ENCODE assay signal across 14 mouse cellular contexts in the genomic region with DNA sequence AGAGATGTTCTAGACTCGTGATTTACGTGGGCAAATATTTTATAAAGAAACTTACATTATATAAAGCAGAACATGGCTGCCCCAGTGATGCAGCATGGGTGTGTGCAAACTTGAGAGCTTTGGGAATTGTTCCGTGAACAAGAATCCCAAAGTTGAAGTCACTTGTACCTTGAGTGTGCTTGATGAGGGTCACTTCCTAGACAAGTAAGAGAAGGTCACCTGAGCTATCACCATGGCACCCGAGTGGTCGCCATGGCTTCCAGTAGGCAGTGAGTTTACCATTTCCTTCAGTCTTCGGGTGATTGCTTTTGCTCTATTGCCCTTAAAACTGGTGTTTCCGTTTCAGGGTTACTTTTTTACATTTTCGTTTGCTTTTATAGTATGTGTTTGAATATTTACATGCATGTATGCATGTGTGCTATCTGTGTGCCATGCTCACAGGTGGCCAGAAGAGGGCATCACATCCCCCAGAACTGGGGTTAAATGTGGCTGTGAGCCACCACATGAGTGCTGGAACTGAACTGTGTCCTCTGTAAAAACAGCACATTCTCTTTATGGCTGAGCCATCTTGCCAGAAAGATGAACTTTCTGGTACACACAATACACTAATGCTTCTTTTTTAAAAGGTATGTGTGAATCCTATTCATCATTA. TPM values are rescaled to one million over a fixed set of nuclear protein-coding genes. Genes with fewer than 3 reads are reported as not detected.
DNase-seq lines count a peak whose midpoint lies in the region; ATAC-seq and TF ChIP-seq lines count a peak whose summit lies in the region.
"Had no signal": no experiment of that assay in that cellular context is flagged by ENCODE, and none has a peak within 500 bp of the region (broad histone marks: within the 10 kb centered on the region; RNA-seq: fewer than 3 reads in every experiment).

No protein-coding gene starts in this region.

- 92% methylated on average over 8 of the region's 8 CpGs for WGBS in forebrain, postnatal 0 days
- WGBS in forebrain, embryonic 12.5 days = 90% methylated on average over 8 of the region's 8 CpGs
- 91% methylated on average over 8 of the region's 8 CpGs for WGBS in stomach, postnatal 0 days

- no peak overlapping the region for H3K9ac ChIP-seq in forebrain, postnatal 0 days
- no peak overlapping the region for H3K9ac ChIP-seq in forebrain, embryonic 12.5 days
- H3K9ac ChIP-seq in stomach, postnatal 0 days (ENCODE audit: low read length) = no peak overlapping the region
- H3K9ac ChIP-seq: heart, embryonic 13.5 days; neural tube, embryonic 13.5 days had no signal

- no peak for DNase-seq in forebrain, postnatal 0 days
- DNase-seq in layer of hippocampus, adult 2 months (ENCODE audit: low spot score in 2 of 2) = no peak
- no peak for DNase-seq in layer of hippocampus, adult 8-10 months (ENCODE audit: low spot score in 2 of 2)
- no peak for DNase-seq in testis, postnatal 10 days (ENCODE audit: low spot score)
- DNase-seq in stomach, postnatal 0 days (ENCODE audit: low spot score) = no peak
- no peak for DNase-seq in adrenal gland, postnatal 25 days
- DNase-seq: cerebellum, adult 9-11 months; spleen, adult 18-20 months; thymus, postnatal 36 days had no signal

- H3K4me3 ChIP-seq in forebrain, postnatal 0 days (ENCODE audit: low read depth, low read length) = no peak overlapping the region
- no peak overlapping the region for H3K4me3 ChIP-seq in forebrain, embryonic 12.5 days (replicated peaks)
- H3K4me3 ChIP-seq in layer of hippocampus, adult 2 months = no peak overlapping the region
- H3K4me3 ChIP-seq in testis, adult 2 months (ENCODE audit: control insufficient read depth, low read depth, low read length) = no peak overlapping the region
- no peak overlapping the region for H3K4me3 ChIP-seq in stomach, postnatal 0 days (ENCODE audit: low read depth, low read length)
- H3K4me3 ChIP-seq: heart, embryonic 13.5 days; midbrain, embryonic 10.5 days; neural tube, embryonic 13.5 days had no signal

- TF ChIP-seq POLR2A in testis, adult 2 months (IDR thresholded peaks at IDR 0.05; ENCODE audit: control insufficient read depth, low read depth, low read length) = no peak

- ATAC-seq in forebrain, postnatal 0 days = no peak
- no peak for ATAC-seq in forebrain, embryonic 12.5 days (ENCODE audit: low FRiP score)
- no peak for ATAC-seq in stomach, postnatal 0 days (ENCODE audit: low FRiP score, low TSS enrichment)

- no peaks in the 10 kb centered on the region for H3K36me3 ChIP-seq in forebrain, postnatal 0 days (ENCODE audit: insufficient read depth)
- no peaks in the 10 kb centered on the region for H3K36me3 ChIP-seq in forebrain, embryonic 12.5 days (replicated peaks)
- no peaks in the 10 kb centered on the region for H3K36me3 ChIP-seq in testis, adult 2 months (ENCODE audit: control insufficient read depth, insufficient read depth, low read length)
- no peaks in the 10 kb centered on the region for H3K36me3 ChIP-seq in stomach, postnatal 0 days (ENCODE audit: control insufficient read depth, insufficient read depth, low read length)
- H3K36me3 ChIP-seq: midbrain, embryonic 10.5 days; neural tube, embryonic 13.5 days had no signal

- no peak for TF ChIP-seq EP300 in stomach, postnatal 0 days (optimal IDR thresholded peaks at IDR 0.05)

- no peak overlapping the region for H3K4me2 ChIP-seq in forebrain, postnatal 0 days (ENCODE audit: low read depth)
- H3K4me2 ChIP-seq in forebrain, embryonic 12.5 days = no peak overlapping the region
- no peak overlapping the region for H3K4me2 ChIP-seq in stomach, postnatal 0 days (replicated peaks; ENCODE audit: low read depth)
- H3K4me2 ChIP-seq: heart, embryonic 13.5 days; neural tube, embryonic 13.5 days had no signal

- H3K9me3 ChIP-seq in forebrain, postnatal 0 days (ENCODE audit: low read length) = no peaks in the 10 kb centered on the region
- H3K9me3 ChIP-seq in forebrain, embryonic 12.5 days = no peaks in the 10 kb centered on the region
- no peaks in the 10 kb centered on the region for H3K9me3 ChIP-seq in stomach, postnatal 0 days (ENCODE audit: control insufficient read depth, low read length)
- H3K9me3 ChIP-seq: heart, embryonic 13.5 days; midbrain, embryonic 10.5 days; neural tube, embryonic 13.5 days had no signal

- H3K27me3 ChIP-seq in forebrain, postnatal 0 days (ENCODE audit: insufficient read depth, low read length) = no peaks in the 10 kb centered on the region
- no peaks in the 10 kb centered on the region for H3K27me3 ChIP-seq in forebrain, embryonic 12.5 days
- H3K27me3 ChIP-seq in testis, adult 2 months (ENCODE audit: control insufficient read depth, insufficient read depth, low read length) = no peaks in the 10 kb centered on the region
- no peaks in the 10 kb centered on the region for H3K27me3 ChIP-seq in stomach, postnatal 0 days (ENCODE audit: control insufficient read depth, insufficient read depth, low read length)
- H3K27me3 ChIP-seq: heart, embryonic 13.5 days; neural tube, embryonic 13.5 days had no signal

- no peak overlapping the region for H3K27ac ChIP-seq in forebrain, postnatal 0 days (ENCODE audit: low read depth, low read length)
- no peak overlapping the region for H3K27ac ChIP-seq in forebrain, embryonic 12.5 days
- no peak overlapping the region for H3K27ac ChIP-seq in layer of hippocampus, adult 2 months
- no peak overlapping the region for H3K27ac ChIP-seq in testis, adult 2 months (ENCODE audit: control insufficient read depth, insufficient read depth, low read depth, low read length)
- H3K27ac ChIP-seq in stomach, postnatal 0 days (replicated peaks) = no peak overlapping the region
- H3K27ac ChIP-seq: heart, embryonic 13.5 days; midbrain, embryonic 10.5 days; neural tube, embryonic 13.5 days had no signal

- peak; percentile 25; the same call in 1 of the 2 replicates for TF ChIP-seq CTCF in forebrain, postnatal 0 days (IDR thresholded peaks at IDR 0.05; ENCODE audit: low read depth)
- TF ChIP-seq CTCF in layer of hippocampus, adult 2 months (conservative IDR thresholded peaks at IDR 0.05) = peak; percentile 62
- TF ChIP-seq CTCF in testis, adult 2 months (IDR thresholded peaks at IDR 0.05; ENCODE audit: control insufficient read depth, insufficient read depth, insufficient replicate concordance, low read depth, low read length) = peak; percentile 9; the same call in 1 of the 2 replicates
- peak; percentile 51 for TF ChIP-seq CTCF in stomach, postnatal 0 days (IDR thresholded peaks at IDR 0.05; ENCODE audit: low read depth)

- no peaks in the 10 kb centered on the region for H3K4me1 ChIP-seq in forebrain, postnatal 0 days (ENCODE audit: insufficient read depth)
- H3K4me1 ChIP-seq in forebrain, embryonic 12.5 days = no peaks in the 10 kb centered on the region
- no peaks in the 10 kb centered on the region for H3K4me1 ChIP-seq in testis, adult 2 months (ENCODE audit: control insufficient read depth, insufficient read depth, low read length)
- peaks cover 3% of the 10 kb centered on the region; the same call in 1 of the 2 replicates for H3K4me1 ChIP-seq in stomach, postnatal 0 days (replicated peaks; ENCODE audit: control insufficient read depth, insufficient read depth)

RNA-seq across cellular contexts. Expression of a gene that starts 42.3 kb away (rescaled TPM):
- 114 and 217 TPM in 2 replicates for total RNA-seq in forebrain, postnatal 0 days (2014; rRNA removed)
- 43.1 and 45.1 TPM in 2 replicates for polyA plus RNA-seq in forebrain, postnatal 0 days (2015; fragmentation: Nextera tagmentation; extraction: Ambion mirVana)
- 100 and 102 TPM in 2 replicates for polyA plus RNA-seq in forebrain, embryonic 12.5 days (2016; fragmentation: Nextera tagmentation; extraction: Ambion mirVana)
- 10 to 100 TPM; 52.0 to 53.6 TPM for total RNA-seq in layer of hippocampus, adult 2 months (2021)
- total RNA-seq in layer of hippocampus, adult 8-10 months (2022) = 10 to 100 TPM; 34.9 to 38.4 (median 36.1) TPM
- polyA plus RNA-seq in testis, adult 2 months (2012; rRNA removed) = 17.8 and 18.8 TPM in 2 replicates
- 96.3 and 99.0 TPM in 2 replicates for polyA plus RNA-seq in stomach, postnatal 0 days (2015; fragmentation: Nextera tagmentation; extraction: Ambion mirVana)
- total RNA-seq in adrenal gland, postnatal 25 days (2021) = 385 and 411 TPM in 2 replicates

RNA-seq across cellular contexts. Expression of a gene that starts 42.3 kb away (rescaled TPM):
- total RNA-seq in forebrain, postnatal 0 days (2014; rRNA removed) = 57.0 and 95.7 TPM in 2 replicates
- polyA plus RNA-seq in forebrain, postnatal 0 days (2015; fragmentation: Nextera tagmentation; extraction: Ambion mirVana) = 23.1 and 26.6 TPM in 2 replicates
- 50.0 and 51.3 TPM in 2 replicates for polyA plus RNA-seq in forebrain, embryonic 12.5 days (2016; fragmentation: Nextera tagmentation; extraction: Ambion mirVana)
- 10 to 100 TPM; 53.7 to 55.4 TPM for total RNA-seq in layer of hippocampus, adult 2 months (2021)
- 10 to 100 TPM; 39.6 to 55.5 (median 43.9) TPM for total RNA-seq in layer of hippocampus, adult 8-10 months (2022)
- polyA plus RNA-seq in testis, adult 2 months (2012; rRNA removed) = 8.4 and 9.0 TPM in 2 replicates
- polyA plus RNA-seq in stomach, postnatal 0 days (2015; fragmentation: Nextera tagmentation; extraction: Ambion mirVana) = 43.4 and 47.2 TPM in 2 replicates
- 214 and 239 TPM in 2 replicates for total RNA-seq in adrenal gland, postnatal 25 days (2021)

Comparison
In these comparisons a context has a peak if more than half of its experiments do, and no peak if none do; other contexts are left out.
1. CTCF ChIP-seq: peak in every context shown above with its lines; median percentile 62 in layer of hippocampus, adult 2 months; 51 in stomach, postnatal 0 days; 25 in forebrain, postnatal 0 days; 9 in testis, adult 2 months.